Mouse (Mus musculus): ENCODE data around the gene Prkcb.

DNA sequence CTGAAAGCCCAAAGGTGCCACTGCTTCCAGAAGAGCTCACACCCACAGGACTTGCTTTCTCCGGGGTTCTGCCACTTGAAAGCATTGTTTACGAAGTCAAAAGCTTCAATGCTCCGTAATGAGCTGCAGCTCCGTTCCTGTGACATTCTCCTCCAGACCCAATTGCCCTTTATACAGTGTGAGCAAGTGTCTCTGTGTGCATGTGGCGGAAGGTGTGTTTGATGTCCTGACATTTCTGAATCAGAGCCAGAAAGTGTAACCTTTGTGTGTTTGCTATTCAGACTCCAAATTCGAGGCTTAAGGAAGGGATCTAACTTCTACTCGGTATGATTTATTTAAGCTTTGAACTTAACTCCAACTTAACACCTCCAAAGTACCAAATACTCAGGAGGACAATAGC lies 321.6 kb downstream of the Prkcb start:
- TF ChIP-seq POLR2A (IDR thresholded peaks at IDR 0.05; ENCODE audit: extremely low read depth, insufficient read depth, low read length): no peak
- no peak for TF ChIP-seq CTCF (IDR thresholded peaks at IDR 0.05; ENCODE audit: extremely low read depth, insufficient read depth, low read length)

All from cortical plate, adult 2 months (tissue).